Mouse (Mus musculus) ES-Bruce4 (cell line): ENCODE results near the gene Specc1. TPM values are rescaled to one million over a fixed set of nuclear protein-coding genes. Genes with fewer than 3 reads are reported as not detected.

ENCODE experiments used
- H3K27ac ChIP-seq: 2 replicates; pipeline ENCODE4 v1.5.1; 2012; ENCODE audit warnings: low read length, inconsistent platforms; ENCODE audit not compliant: insufficient read depth
- H3K27me3 ChIP-seq: 2 replicates; pipeline ENCODE4 v1.6.1; 2012; ENCODE audit warnings: mild to moderate bottlenecking, low read length, inconsistent platforms; ENCODE audit not compliant: control insufficient read depth, poor library complexity, insufficient read depth, severe bottlenecking
- H3K36me3 ChIP-seq: 2 replicates; pipeline ENCODE4 v1.6.1; 2012; ENCODE audit warnings: inconsistent platforms, mild to moderate bottlenecking, low read length, moderate library complexity; ENCODE audit not compliant: control insufficient read depth, poor library complexity, insufficient read depth, severe bottlenecking
- H3K4me1 ChIP-seq: one replicate; pipeline ENCODE4 v1.8.1; 2011; ENCODE audit warnings: low read length; ENCODE audit not compliant: control insufficient read depth, insufficient read depth
- H3K4me3 ChIP-seq: 2 replicates; pipeline ENCODE4 v1.5.1; 2011; ENCODE audit warnings: low read depth, mild to moderate bottlenecking, low read length
- H3K9ac ChIP-seq: 2 replicates; pipeline ENCODE4 v1.6.1; 2012; ENCODE audit warnings: low read depth, mild to moderate bottlenecking, inconsistent platforms; ENCODE audit not compliant: poor library complexity, severe bottlenecking
- H3K9me3 ChIP-seq: replicated peaks from 2 replicates; pipeline ENCODE4 v1.6.1; 2012; ENCODE audit warnings: mild to moderate bottlenecking, low read length, inconsistent platforms; ENCODE audit not compliant: control insufficient read depth, poor library complexity, insufficient read depth, severe bottlenecking
- CTCF ChIP-seq: IDR thresholded peaks from one replicate; pipeline ENCODE4 v1.8.1; 2011; ENCODE audit warnings: low read depth, low read length
- EP300 ChIP-seq: IDR thresholded peaks from 2 replicates; pipeline ENCODE4 v1.6.1; 2011; ENCODE audit warnings: low read depth, low read length; ENCODE audit not compliant: insufficient read depth
- POLR2A ChIP-seq: IDR thresholded peaks from one replicate; pipeline ENCODE4 v1.8.1; 2011; ENCODE audit warnings: low read length; ENCODE audit not compliant: insufficient read depth
- polyA plus RNA-seq: library from polyadenylated mRNA; stranded (reverse); fragments of >200 nt; gene quantifications from 2 replicates; pipeline ENCODE4 v1.2.4, GENCODE M21; 2011; ENCODE audit warnings: low read depth; ENCODE audit not compliant: missing spikeins, insufficient read depth, insufficient read length

The Specc1 gene
- polyA plus RNA-seq, 1 experiment, result 32.1 TPM

DNA sequence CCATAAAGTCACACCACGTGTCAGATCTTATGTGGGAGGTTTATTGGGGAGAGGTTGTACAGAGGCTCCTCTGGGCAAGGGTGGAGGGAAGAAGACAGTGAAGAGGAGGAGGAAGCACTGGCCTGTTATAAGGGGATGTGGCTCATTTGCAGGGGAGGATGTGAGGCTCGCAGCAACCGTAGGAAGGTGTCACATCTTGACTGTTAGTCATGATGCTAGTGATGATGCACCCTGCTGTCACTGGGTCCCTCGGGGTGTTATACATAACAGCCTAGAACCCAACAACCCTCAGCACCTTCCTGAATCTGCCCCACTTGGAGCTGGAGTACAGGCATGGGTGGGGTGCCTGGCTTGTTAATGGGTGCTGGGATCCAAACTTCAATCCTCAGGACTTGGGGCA, 94.9 kb downstream of the Specc1 start:
- H3K27me3 ChIP-seq, result no peaks in the 10 kb centered on the region
- peaks cover 4% of the 10 kb centered on the region for H3K4me1 ChIP-seq
- H3K9me3 ChIP-seq, result no peaks in the 10 kb centered on the region
- H3K27ac ChIP-seq, result no peak overlapping the region
- H3K4me3 ChIP-seq, result no peak overlapping the region
- TF ChIP-seq POLR2A (no peak), EP300 (no peak), CTCF (no peak)
- H3K36me3 ChIP-seq, result no peaks in the 10 kb centered on the region
- H3K9ac ChIP-seq, result no peak overlapping the region

DNA sequence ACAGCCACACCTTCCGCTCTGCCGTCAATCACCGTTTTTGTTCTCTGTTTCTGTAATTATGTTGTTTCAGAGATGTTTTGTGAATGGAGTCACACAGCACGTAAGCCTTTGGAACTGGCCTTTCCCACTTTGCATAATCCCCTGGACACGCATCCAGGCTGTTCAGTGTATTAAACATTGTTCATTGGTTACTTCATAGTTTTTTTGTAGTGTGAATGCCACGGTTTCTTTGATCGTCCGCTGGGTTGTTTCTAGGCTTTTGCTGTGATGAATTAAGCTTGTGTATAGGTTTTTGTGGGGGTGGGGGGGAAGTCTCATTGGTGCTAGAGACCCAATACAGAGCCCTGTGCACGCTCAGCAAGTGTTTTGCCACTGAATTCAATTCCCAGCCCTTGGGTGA, 97.4 kb downstream of the Specc1 start:
- H3K9ac ChIP-seq, result no peak overlapping the region
- peaks cover 4% of the 10 kb centered on the region for H3K4me1 ChIP-seq
- H3K27me3 ChIP-seq, result no peaks in the 10 kb centered on the region
- no peak overlapping the region for H3K4me3 ChIP-seq
- TF ChIP-seq POLR2A, result no peak
- no peaks in the 10 kb centered on the region for H3K9me3 ChIP-seq
- H3K27ac ChIP-seq, result no peak overlapping the region
- H3K36me3 ChIP-seq, result no peaks in the 10 kb centered on the region

DNA sequence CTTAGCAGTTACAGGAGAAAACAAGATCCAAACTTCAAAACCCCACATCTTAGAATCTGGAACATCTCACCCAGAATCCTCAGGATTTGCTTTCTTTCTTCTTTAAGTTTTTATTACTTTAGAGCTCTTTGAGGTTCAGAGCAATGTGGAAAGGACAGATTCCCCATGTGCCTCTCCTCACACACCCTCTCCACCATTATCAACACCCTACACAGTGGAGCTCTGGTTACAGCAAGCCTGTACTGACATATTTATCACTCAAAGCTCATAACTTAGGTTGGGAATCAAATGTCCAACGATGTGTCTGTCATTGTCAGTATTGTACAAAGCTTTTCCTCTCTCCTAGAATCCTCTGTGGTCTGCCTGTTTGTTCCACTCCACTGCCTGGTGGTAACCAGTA, 108.0 kb downstream of the Specc1 start:
- no peaks in the 10 kb centered on the region for H3K27me3 ChIP-seq
- no peaks in the 10 kb centered on the region for H3K36me3 ChIP-seq
- no peak overlapping the region for H3K9ac ChIP-seq
- no peaks in the 10 kb centered on the region for H3K9me3 ChIP-seq
- no peak for TF ChIP-seq EP300
- no peak for TF ChIP-seq POLR2A
- no peak for TF ChIP-seq CTCF
- no peak overlapping the region for H3K4me3 ChIP-seq
- H3K4me1 ChIP-seq, result no peaks in the 10 kb centered on the region
- no peak overlapping the region for H3K27ac ChIP-seq

DNA sequence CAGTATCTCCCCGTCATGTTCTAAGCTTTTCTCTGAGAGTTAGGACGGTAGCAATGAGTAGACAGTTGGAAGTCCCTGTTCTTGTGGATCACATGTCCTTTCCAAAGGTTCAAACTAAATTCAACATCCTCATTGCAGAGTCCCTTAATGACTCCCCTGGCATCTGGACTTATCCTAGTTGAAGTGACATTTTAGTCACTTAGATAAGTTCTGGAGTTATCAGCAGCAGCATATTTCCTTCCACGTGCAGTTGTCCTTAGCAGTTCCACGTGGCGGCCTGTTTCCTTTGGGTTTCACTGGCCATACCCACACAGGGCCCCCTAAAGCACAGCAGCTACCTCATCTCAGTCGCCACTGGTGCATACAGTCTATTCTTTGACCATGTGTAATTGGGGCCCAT, 109.1 kb downstream of the Specc1 start:
- Histone ChIP-seq H3K4me3 (no peak overlapping the region), H3K36me3 (no peaks in the 10 kb centered on the region), H3K9ac (no peak overlapping the region), H3K27ac (no peak overlapping the region), H3K4me1 (no peaks in the 10 kb centered on the region), H3K27me3 (no peaks in the 10 kb centered on the region), H3K9me3 (no peaks in the 10 kb centered on the region)
- TF ChIP-seq CTCF (no peak), POLR2A (no peak), EP300 (no peak)

DNA sequence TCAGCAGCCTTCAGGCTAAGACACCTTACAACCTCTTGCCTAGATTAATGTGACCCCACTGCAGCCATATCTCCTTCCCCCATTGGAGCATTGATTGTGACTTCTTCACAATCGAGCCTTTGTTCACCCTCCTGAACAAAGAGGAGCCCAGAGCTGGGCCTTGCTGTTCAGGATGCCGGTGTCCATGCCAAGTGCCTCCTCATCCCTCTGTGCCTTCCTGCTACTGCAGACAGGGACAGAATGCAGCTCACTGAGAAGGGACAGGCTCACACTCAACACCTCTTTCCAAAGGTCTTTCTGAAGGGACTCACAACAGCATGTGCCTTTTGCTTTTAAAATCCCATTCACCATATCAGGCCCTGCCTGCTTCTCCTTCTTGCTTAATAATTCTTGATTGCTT, 113.0 kb downstream of the Specc1 start:
- Histone ChIP-seq H3K9me3 (no peaks in the 10 kb centered on the region), H3K27ac (no peak overlapping the region), H3K27me3 (no peaks in the 10 kb centered on the region), H3K36me3 (no peaks in the 10 kb centered on the region), H3K4me1 (no peaks in the 10 kb centered on the region), H3K4me3 (no peak overlapping the region), H3K9ac (no peak overlapping the region)
- TF ChIP-seq CTCF, result no peak
- TF ChIP-seq EP300, result no peak
- TF ChIP-seq POLR2A, result no peak

DNA sequence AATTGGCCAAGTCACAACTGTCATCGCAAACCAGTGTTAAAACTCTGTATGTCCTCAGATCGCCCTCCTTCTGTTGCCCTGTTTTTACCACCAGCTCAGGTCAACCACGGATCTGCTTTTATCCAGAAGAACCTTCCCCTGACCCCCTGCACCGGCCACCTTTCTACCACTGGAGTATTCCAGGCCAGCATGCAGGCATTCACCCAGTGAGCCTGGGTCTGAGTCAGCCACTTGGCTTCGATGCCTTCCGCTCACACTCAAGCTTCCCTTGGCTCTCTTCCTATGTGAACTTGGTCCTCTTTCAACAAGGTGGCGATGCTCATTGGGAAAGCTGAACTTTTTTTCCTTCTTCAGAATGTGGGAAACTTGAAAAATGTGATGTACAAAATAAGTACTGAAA, 113.6 kb downstream of the Specc1 start:
- no peaks in the 10 kb centered on the region for H3K36me3 ChIP-seq
- H3K4me1 ChIP-seq, result no peaks in the 10 kb centered on the region
- TF ChIP-seq POLR2A, result no peak
- TF ChIP-seq CTCF, result no peak
- TF ChIP-seq EP300, result no peak
- no peaks in the 10 kb centered on the region for H3K9me3 ChIP-seq
- no peak overlapping the region for H3K9ac ChIP-seq
- H3K27ac ChIP-seq, result no peak overlapping the region
- H3K4me3 ChIP-seq, result no peak overlapping the region
- no peaks in the 10 kb centered on the region for H3K27me3 ChIP-seq
